Mouse (Mus musculus) ovary, postnatal 10 days (tissue): ENCODE measurements at regions not wholly inside any gene's neighbourhood (a gene's known extent, or its start where the extent isn't known, plus 50 kb on each side); places are given as distances from the start of the nearest gene placed in this dataset.

Experiments used
- DNase-seq: peaks from one replicate; pipeline ENCODE4 v3.0.0; 2022; ENCODE audit warnings: low spot score

DNA sequence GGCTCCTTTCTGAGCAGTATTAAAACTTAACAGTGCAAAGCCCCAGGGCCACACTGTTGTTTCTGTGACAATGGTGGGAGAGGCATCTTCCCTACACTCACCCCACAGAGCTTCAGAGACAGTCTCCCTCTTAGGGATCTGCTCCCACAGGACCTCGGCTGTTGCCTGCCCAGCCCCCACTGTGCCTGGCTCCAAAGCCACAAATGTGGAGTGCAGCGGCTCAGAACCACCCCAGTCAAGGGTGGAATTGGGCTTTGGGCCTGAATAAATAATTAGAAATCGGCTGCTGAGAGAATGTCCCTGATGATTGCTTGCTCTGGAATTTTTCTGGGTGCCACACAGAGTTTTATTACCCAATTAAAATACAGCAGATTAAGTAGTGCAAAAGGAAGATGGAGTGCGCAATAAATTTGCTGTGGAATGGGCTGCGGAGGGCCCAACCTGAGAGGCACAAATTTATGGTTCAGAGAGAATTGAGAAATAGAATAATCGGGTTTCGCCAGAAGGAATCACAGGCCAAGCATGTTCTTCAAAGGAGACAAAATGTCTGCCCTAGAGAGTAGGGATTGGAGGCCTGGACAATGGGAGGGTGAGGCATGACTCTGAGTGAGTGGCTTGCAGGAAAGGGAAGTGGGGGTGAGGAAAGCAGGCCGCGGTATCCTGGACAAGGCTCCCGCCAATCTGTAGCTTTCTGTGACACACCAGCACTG, 56.4 kb downstream of the Cd24a start:
- no peak for DNase-seq

DNA sequence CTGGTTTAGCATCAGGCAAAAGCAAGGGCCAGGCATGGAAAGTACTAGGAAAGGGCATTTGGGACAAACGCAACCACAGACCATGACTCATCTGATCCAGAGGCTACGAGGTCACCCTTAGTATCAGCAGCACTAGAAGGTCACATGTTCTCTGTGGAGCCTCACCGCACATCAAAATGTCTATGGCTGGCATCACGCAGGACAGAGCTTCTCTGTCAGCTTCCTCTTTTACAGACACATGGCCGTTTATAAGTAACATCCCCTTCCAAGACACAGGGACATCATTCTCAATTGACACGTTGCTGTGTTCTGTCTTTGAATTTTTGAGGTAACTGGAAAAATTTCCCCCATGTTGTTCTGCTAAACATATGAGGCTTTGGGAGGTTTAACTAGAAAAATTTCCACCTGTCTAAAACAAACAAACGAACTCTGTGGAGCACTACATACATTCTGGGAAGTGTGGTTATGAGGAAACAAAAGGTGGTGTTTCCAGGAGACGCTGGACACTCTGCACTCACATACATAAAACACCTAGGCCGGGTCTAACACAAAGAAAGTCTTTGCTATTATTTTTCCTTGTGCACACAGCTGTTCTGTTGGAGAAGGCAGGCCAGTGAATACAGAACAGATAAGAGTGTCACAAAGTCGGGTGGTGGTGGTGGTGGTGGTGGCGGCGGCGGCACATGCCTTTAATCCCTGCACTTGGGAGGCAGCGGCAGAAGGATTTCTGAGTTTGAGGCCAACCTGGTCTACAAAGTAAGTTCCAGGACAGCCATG, 63.3 kb downstream of the Cd24a start:
- DNase-seq = no peak

DNA sequence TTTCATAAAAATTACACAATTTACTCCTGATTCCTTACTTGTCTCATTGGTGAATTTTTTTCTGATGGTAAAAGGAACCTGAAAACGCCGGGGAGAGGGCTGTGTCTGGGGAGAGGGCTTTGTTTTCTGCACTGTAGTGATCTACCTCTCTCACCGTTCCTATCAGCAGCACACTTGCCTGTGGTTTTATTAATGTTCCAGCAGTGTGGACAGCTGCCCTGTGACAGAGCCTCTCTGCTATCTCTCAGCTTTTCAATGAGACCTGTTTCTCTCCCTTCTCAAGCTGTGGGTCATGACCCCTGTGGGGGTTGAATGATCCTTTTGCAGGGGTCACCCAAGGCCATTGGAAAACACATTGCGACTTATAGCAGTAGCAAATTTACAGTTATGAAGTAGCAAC, 68.2 kb downstream of the Cd24a start:
- DNase-seq = no peak

- DNase-seq = no peak
These were observed 68.9 kb downstream of the Cd24a start for GRCm38 (mm10) chr10:43646965-43647364.

GRCm38 (mm10) chr10:43648186-43648585, 70.1 kb downstream of the Cd24a start:
- DNase-seq = no peak

- no peak for DNase-seq
These were observed 70.8 kb downstream of the Cd24a start for GRCm38 (mm10) chr10:43648815-43649447.

- DNase-seq = no peak
These were observed 72.4 kb downstream of the Cd24a start for GRCm38 (mm10) chr10:43650449-43650848.

- DNase-seq = no peak
These were observed 73.4 kb downstream of the Cd24a start for GRCm38 (mm10) chr10:43651505-43651904.

DNA sequence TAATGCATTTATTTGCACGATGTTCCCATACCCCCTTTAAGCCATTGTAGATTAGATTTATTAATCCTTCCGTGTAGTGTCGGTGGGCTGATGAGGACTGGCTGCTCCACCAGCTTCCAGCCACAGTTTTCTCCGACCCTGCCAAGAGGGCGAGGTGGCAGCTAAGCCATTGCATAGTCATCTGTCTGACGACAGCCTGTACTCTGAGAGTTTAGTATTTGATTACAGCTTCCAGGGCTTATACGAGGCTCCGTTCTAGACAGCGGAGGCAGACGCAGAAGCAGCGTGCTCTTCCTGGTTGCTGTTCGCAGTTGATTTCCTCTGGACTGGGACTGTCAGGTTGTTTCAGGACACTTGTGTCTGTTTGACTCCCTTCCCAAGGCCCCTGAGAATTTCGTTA, 73.8 kb downstream of the Cd24a start:
- no peak for DNase-seq

GRCm38 (mm10) chr10:43655082-43655671, 77.1 kb downstream of the Cd24a start:
- DNase-seq = no peak

DNA sequence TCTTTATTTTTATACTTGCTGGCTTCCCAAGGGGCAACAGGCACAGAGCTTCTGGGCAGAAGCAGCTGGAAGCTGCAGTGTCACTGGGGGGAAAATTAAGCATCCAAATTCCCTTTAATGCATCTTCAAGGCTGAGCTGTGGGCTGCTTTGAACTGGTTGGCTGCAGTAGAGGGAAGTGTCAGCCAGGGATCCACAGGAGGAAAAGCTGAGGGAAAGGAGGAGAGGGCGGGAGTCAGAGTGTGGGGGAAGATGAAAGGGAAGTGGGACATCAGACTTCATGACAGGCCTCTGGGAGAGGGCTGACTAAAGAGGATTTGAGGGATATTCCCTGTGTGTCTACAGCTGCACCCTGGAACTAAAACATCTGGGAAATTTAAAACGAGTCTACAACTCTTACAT, 77.6 kb downstream of the Cd24a start:
- DNase-seq = no peak

DNA sequence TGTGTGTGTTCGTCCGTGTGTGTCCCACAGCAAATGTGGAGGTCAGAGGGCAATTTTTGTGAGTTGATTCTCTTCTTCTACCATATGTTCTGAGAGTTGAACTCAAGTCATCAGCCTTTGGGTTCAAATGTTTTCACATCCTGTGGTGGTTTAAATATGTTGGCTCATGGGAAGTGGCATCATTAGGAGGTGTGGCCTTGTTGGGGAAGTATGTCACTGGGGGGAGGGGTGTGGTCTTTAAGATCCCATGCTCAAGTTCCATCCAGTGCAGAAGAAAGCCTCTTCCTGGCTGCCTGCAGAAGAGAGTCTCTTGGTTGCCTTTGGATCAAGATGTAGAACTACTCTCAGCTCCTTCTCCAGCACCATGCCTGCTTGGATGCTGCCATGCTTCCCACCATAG, 78.1 kb downstream of the Cd24a start:
- DNase-seq = no peak

GRCm38 (mm10) chr10:43657501-43658225, 79.6 kb downstream of the Cd24a start:
- DNase-seq = no peak

DNA sequence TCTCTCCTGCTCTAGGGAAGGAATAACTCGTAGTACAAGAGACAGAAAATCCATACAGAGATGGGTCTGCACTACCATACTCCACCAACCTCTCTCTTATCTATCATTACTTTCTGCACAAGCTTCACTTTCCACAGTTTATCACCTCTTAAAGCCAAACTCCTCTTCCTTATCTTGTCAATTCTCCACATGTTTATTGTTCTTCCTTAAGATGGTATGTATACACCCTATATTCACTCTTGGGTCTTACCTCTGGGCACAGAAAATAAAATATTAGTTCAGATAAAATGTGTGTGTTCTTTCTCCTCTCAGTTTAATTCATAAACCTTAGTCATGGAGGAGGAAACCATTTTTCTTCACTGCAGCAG, 80.1 kb downstream of the Cd24a start:
- no peak for DNase-seq

DNA sequence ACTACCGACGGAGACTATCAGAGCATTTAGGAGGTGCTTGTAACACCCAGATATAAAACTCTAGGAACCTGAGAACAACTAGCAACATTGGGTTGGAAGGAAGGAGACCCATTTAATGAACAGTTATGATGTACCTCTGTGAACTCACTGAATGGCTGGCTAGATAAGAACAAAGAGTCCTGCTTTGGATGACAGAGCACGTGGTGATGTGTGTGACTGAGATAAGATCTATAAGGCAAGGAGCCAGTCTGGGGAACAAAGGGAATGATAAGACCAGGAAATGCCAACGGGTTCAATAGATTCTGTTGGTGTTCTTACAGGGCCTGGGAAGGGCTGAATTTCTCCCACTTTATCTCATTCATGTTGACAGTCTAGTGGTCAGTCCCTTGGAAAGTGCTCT, 86.8 kb downstream of the Cd24a start:
- DNase-seq = no peak

GRCm38 (mm10) chr10:43666262-43667085, 88.4 kb downstream of the Cd24a start:
- DNase-seq = no peak

- no peak for DNase-seq
These were observed 89.1 kb downstream of the Cd24a start for GRCm38 (mm10) chr10:43667086-43667690.

GRCm38 (mm10) chr10:43667732-43668247, 89.7 kb downstream of the Cd24a start:
- DNase-seq = no peak

GRCm38 (mm10) chr10:43669471-43669870, 91.4 kb downstream of the Cd24a start:
- DNase-seq = no peak

- no peak for DNase-seq
These were observed 92.7 kb downstream of the Cd24a start for GRCm38 (mm10) chr10:43670745-43671144.

- DNase-seq = no peak
These were observed 93.7 kb downstream of the Cd24a start for GRCm38 (mm10) chr10:43671785-43672184.
